24 mouse cellular contexts compared by ENCODE assay signal in genomic region chr11:17870690-17871089, GRCm38 (mm10).
"Had no signal": no experiment of that assay in that cellular context is flagged by ENCODE, and none has a peak within 500 bp of the region (broad histone marks: within the 10 kb centered on the region; RNA-seq: fewer than 3 reads in every experiment).

No protein-coding gene starts in this region.

- H3K4me2 ChIP-seq: heart, embryonic 12.5 days; hindbrain, embryonic 13.5 days; intestine, embryonic 15.5 days; limb, embryonic 13.5 days; limb, embryonic 15.5 days; liver, embryonic 12.5 days had no signal

- H3K27ac ChIP-seq: gastrocnemius, adult 2 months; heart, embryonic 10.5 days; hindbrain, embryonic 13.5 days; intestine, embryonic 15.5 days; layer of hippocampus, adult 2 months; limb, embryonic 13.5 days; limb, embryonic 15.5 days; liver, embryonic 12.5 days; liver, embryonic 14.5 days had no signal

- H3K27me3 ChIP-seq: heart, embryonic 12.5 days; hindbrain, embryonic 13.5 days; intestine, embryonic 15.5 days; limb, embryonic 13.5 days; limb, embryonic 15.5 days; liver, embryonic 12.5 days had no signal

- ATAC-seq: hindbrain, embryonic 16.5 days; inflammation-experienced regulatory T-cells, adult 6 months; intestine, embryonic 15.5 days; intestine, postnatal 0 days; liver, embryonic 12.5 days had no signal

- H3K4me1 ChIP-seq: heart, embryonic 10.5 days; heart, embryonic 12.5 days; hindbrain, embryonic 13.5 days; intestine, embryonic 15.5 days; limb, embryonic 13.5 days; limb, embryonic 15.5 days; liver, embryonic 12.5 days had no signal

- H3K36me3 ChIP-seq: heart, embryonic 10.5 days; heart, embryonic 12.5 days; hindbrain, embryonic 13.5 days; intestine, embryonic 15.5 days; limb, embryonic 13.5 days; limb, embryonic 15.5 days; liver, embryonic 12.5 days had no signal

- DNase-seq: gastrocnemius, adult 2 months; gastrocnemius, postnatal 10 days; gastrocnemius, postnatal 25 days; heart, adult 18-20 months; heart, postnatal 10 days; heart, postnatal 4 days; kidney, adult 18-20 months; kidney, adult 8-10 months; kidney, postnatal 10 days; kidney, postnatal 25 days; kidney, postnatal 4 days; left cerebral cortex, postnatal 4 days had no signal

- H3K4me3 ChIP-seq: gastrocnemius, adult 2 months; heart, embryonic 10.5 days; heart, embryonic 12.5 days; hindbrain, embryonic 13.5 days; intestine, embryonic 15.5 days; layer of hippocampus, adult 2 months; limb, embryonic 13.5 days; limb, embryonic 15.5 days; liver, embryonic 12.5 days had no signal

- H3K9me3 ChIP-seq: heart, embryonic 10.5 days; heart, embryonic 12.5 days; hindbrain, embryonic 13.5 days; intestine, embryonic 15.5 days; limb, embryonic 13.5 days; limb, embryonic 15.5 days; liver, embryonic 12.5 days had no signal

- H3K9ac ChIP-seq: heart, embryonic 12.5 days; hindbrain, embryonic 13.5 days; intestine, embryonic 15.5 days; limb, embryonic 13.5 days; limb, embryonic 15.5 days; liver, embryonic 12.5 days; liver, embryonic 14.5 days had no signal
